Mouse (Mus musculus): ENCODE results near the gene N4bp3.

- no peak for TF ChIP-seq POLR2A (IDR thresholded peaks at IDR 0.05; ENCODE audit: borderline replicate concordance, extremely low read depth, low read depth, low read length)
- TF ChIP-seq CTCF (IDR thresholded peaks at IDR 0.05; ENCODE audit: insufficient read depth, low read length): no peak
These were observed 12.0 kb upstream of the N4bp3 start for GRCm38 (mm10) chr11:51662632-51663031.

All from lung, adult 2 months (tissue).